Mouse (Mus musculus): ENCODE measurements around the gene Gstm2. TPM values are rescaled to one million over a fixed set of nuclear protein-coding genes. Genes with fewer than 3 reads are reported as not detected.
"Not testable (repeated sequence)": the region's sequence is repeated elsewhere in the genome, so short reads cannot be mapped to it uniquely, and the experiment has no call there.

The Gstm2 gene
- polyA plus RNA-seq, 1 experiment: 62.2 TPM

GRCm38 (mm10) chr3:107950531-107950930 lies 35.7 kb downstream of the Gstm2 start:
- Histone ChIP-seq H3K4me3 (ENCODE audit: insufficient read depth, low read length) (no peak overlapping the region), H3K4me1 (ENCODE audit: control insufficient read depth, insufficient read depth, low read length) (no peaks in the 10 kb centered on the region), H3K27ac (ENCODE audit: insufficient read depth, low read length) (no peak overlapping the region)
- TF ChIP-seq POLR2A (IDR thresholded peaks at IDR 0.05; ENCODE audit: low read depth, low read length) (no peak), CTCF (IDR thresholded peaks at IDR 0.05; ENCODE audit: borderline replicate concordance, insufficient read depth, low read length) (no peak)

- H3K4me3 ChIP-seq (ENCODE audit: insufficient read depth, low read length); H3K4me1 ChIP-seq (ENCODE audit: control insufficient read depth, insufficient read depth, low read length); H3K27ac ChIP-seq (ENCODE audit: insufficient read depth, low read length): not testable (repeated sequence)
Observed at GRCm38 (mm10) chr3:107949461-107949860, 36.8 kb downstream of the Gstm2 start.

- TF ChIP-seq CTCF (IDR thresholded peaks at IDR 0.05; ENCODE audit: borderline replicate concordance, insufficient read depth, low read length) (no peak), POLR2A (IDR thresholded peaks at IDR 0.05; ENCODE audit: low read depth, low read length) (no peak)
- Histone ChIP-seq H3K4me1 (ENCODE audit: control insufficient read depth, insufficient read depth, low read length) (no peaks in the 10 kb centered on the region), H3K4me3 (ENCODE audit: insufficient read depth, low read length) (no peak overlapping the region), H3K27ac (ENCODE audit: insufficient read depth, low read length) (no peak overlapping the region)
Observed at GRCm38 (mm10) chr3:107945729-107946128, 40.5 kb downstream of the Gstm2 start.

GRCm38 (mm10) chr3:107943239-107943990 lies 42.8 kb downstream of the Gstm2 start, which contains the start of gene Gstm6:
Gene Gstm6, minus strand, starts transcription at chr3:107943749.
- Histone ChIP-seq H3K27ac (ENCODE audit: insufficient read depth, low read length) (no peak within 1 kb of the TSS), H3K4me1 (ENCODE audit: control insufficient read depth, insufficient read depth, low read length) (peaks cover 11% of the 10 kb centered on the region; the same call in 1 of the 2 replicates), H3K4me3 (ENCODE audit: insufficient read depth, low read length) (no peak within 1 kb of the TSS)
- no peak for TF ChIP-seq CTCF (IDR thresholded peaks at IDR 0.05; ENCODE audit: borderline replicate concordance, insufficient read depth, low read length)
- no peak; the same call in 1 of the 2 replicates for TF ChIP-seq POLR2A (IDR thresholded peaks at IDR 0.05; ENCODE audit: low read depth, low read length)

DNA sequence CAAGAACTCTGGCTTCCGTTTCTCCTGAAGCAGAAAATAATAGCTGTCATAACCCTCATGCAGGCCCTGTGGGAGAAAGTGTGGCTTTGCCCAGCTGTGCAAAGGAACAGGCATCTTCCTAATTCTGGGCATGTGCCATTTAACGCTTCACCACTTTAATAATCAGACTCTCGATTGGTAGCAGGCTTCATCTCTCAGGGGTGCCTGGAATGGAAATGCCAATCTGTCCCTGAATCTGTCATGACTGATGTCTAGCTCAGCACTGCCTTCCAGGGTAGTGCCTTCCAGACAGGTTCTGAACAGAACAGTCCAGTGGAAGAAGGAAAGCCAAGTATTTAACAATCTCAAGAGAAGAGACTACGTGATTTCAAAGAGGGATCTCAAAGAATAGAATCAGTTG lies 45.0 kb downstream of the Gstm2 start:
- no peak for TF ChIP-seq POLR2A (IDR thresholded peaks at IDR 0.05; ENCODE audit: low read depth, low read length)
- TF ChIP-seq CTCF (IDR thresholded peaks at IDR 0.05; ENCODE audit: borderline replicate concordance, insufficient read depth, low read length): no peak

GRCm38 (mm10) chr3:107940524-107940923 lies 45.7 kb downstream of the Gstm2 start:
- Histone ChIP-seq H3K27ac (ENCODE audit: insufficient read depth, low read length) (peak overlapping the region; percentile 63), H3K4me1 (ENCODE audit: control insufficient read depth, insufficient read depth, low read length) (peaks cover 11% of the 10 kb centered on the region; the same call in 1 of the 2 replicates), H3K4me3 (ENCODE audit: insufficient read depth, low read length) (no peak overlapping the region)
- TF ChIP-seq POLR2A (IDR thresholded peaks at IDR 0.05; ENCODE audit: low read depth, low read length): no peak
- no peak for TF ChIP-seq CTCF (IDR thresholded peaks at IDR 0.05; ENCODE audit: borderline replicate concordance, insufficient read depth, low read length)

More for the DNA sequence above, 45.0 kb downstream of the Gstm2 start:
- Histone ChIP-seq H3K4me3 (ENCODE audit: insufficient read depth, low read length) (no peak overlapping the region), H3K27ac (ENCODE audit: insufficient read depth, low read length) (no peak overlapping the region), H3K4me1 (ENCODE audit: control insufficient read depth, insufficient read depth, low read length) (peaks cover 11% of the 10 kb centered on the region; the same call in 1 of the 2 replicates)

GRCm38 (mm10) chr3:107939830-107940229 lies 46.4 kb downstream of the Gstm2 start:
- TF ChIP-seq CTCF (IDR thresholded peaks at IDR 0.05; ENCODE audit: borderline replicate concordance, insufficient read depth, low read length) (no peak), POLR2A (IDR thresholded peaks at IDR 0.05; ENCODE audit: low read depth, low read length) (no peak)
- H3K27ac ChIP-seq (ENCODE audit: insufficient read depth, low read length): peak overlapping the region; percentile 63
- H3K4me3 ChIP-seq (ENCODE audit: insufficient read depth, low read length): no peak overlapping the region
- H3K4me1 ChIP-seq (ENCODE audit: control insufficient read depth, insufficient read depth, low read length): peaks cover 11% of the 10 kb centered on the region; the same call in 1 of the 2 replicates

- peaks cover 11% of the 10 kb centered on the region; the same call in 1 of the 2 replicates for H3K4me1 ChIP-seq (ENCODE audit: control insufficient read depth, insufficient read depth, low read length)
- H3K27ac ChIP-seq (ENCODE audit: insufficient read depth, low read length): peak overlapping the region; percentile 63
- no peak overlapping the region for H3K4me3 ChIP-seq (ENCODE audit: insufficient read depth, low read length)
- TF ChIP-seq CTCF (IDR thresholded peaks at IDR 0.05; ENCODE audit: borderline replicate concordance, insufficient read depth, low read length): peak; percentile 89; the same call in 1 of the 2 replicates
- no peak for TF ChIP-seq POLR2A (IDR thresholded peaks at IDR 0.05; ENCODE audit: low read depth, low read length)
Observed at GRCm38 (mm10) chr3:107939403-107939802, 46.9 kb downstream of the Gstm2 start.

GRCm38 (mm10) chr3:107935888-107936287 lies 50.4 kb downstream of the Gstm2 start:
- no peak overlapping the region for H3K27ac ChIP-seq (ENCODE audit: insufficient read depth, low read length)
- no peak overlapping the region for H3K4me3 ChIP-seq (ENCODE audit: insufficient read depth, low read length)
- peaks cover 11% of the 10 kb centered on the region; the same call in 1 of the 2 replicates for H3K4me1 ChIP-seq (ENCODE audit: control insufficient read depth, insufficient read depth, low read length)
- no peak for TF ChIP-seq POLR2A (IDR thresholded peaks at IDR 0.05; ENCODE audit: low read depth, low read length)
- TF ChIP-seq CTCF (IDR thresholded peaks at IDR 0.05; ENCODE audit: borderline replicate concordance, insufficient read depth, low read length): no peak

DNA sequence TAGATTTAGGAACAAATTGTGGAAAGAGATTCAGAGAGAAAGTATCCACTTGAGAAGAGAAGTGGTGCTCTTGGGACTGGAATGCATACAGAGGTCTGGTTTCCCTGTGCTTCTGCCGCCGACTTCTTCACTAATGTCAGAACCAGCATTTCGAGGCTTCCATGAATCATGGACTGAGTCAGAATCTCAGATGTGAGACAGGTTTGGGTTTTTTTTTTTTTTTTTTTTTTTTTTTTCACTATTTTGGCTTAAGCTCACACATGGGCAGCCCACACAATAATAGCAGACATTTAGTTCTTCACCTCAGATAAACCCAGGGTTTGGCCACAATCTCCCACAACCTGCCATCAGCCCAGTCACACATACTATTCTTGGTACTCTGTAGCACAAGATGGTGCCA lies 51.0 kb downstream of the Gstm2 start:
- TF ChIP-seq POLR2A (IDR thresholded peaks at IDR 0.05; ENCODE audit: low read depth, low read length) (no peak), CTCF (IDR thresholded peaks at IDR 0.05; ENCODE audit: borderline replicate concordance, insufficient read depth, low read length) (no peak)
- Histone ChIP-seq H3K4me1 (ENCODE audit: control insufficient read depth, insufficient read depth, low read length) (peaks cover 7% of the 10 kb centered on the region; the same call in 1 of the 2 replicates), H3K4me3 (ENCODE audit: insufficient read depth, low read length) (no peak overlapping the region), H3K27ac (ENCODE audit: insufficient read depth, low read length) (0 out of 2 replicates have a peak overlapping the region, but pooled peaks have one; percentile 3)

All from embryonic fibroblast, embryonic 13.5 days (primary cell).